Mouse (Mus musculus) CH12.LX (cell line): ENCODE results near the gene Neurod2. TPM values are rescaled to one million over a fixed set of nuclear protein-coding genes. Genes with fewer than 3 reads are reported as not detected.

Experiments
- DNase-seq: peaks from one replicate; pipeline ENCODE4 v3.0.0-alpha.2; 2013; ENCODE audit errors: extremely low read depth
- H3K27ac ChIP-seq: 2 replicates; pipeline ENCODE4 v1.5.1; 2012; ENCODE audit warnings: low read depth, mild to moderate bottlenecking, control low read depth, moderate library complexity; ENCODE audit not compliant: insufficient read depth
- H3K27me3 ChIP-seq: replicated peaks from 2 replicates; pipeline ENCODE3; 2012; ENCODE audit warnings: inconsistent platforms
- H3K36me3 ChIP-seq, 2 experiments: replicated peaks in 1 of 2; 2 replicates each; pipeline versions ENCODE3 to v1.6.1; 2012; ENCODE audit warnings: inconsistent platforms in 1 of 2, low read length in 1 of 2, mild to moderate bottlenecking in 1 of 2, mixed read lengths in 1 of 2, moderate library complexity in 1 of 2; ENCODE audit not compliant: control insufficient read depth in 1 of 2, insufficient read depth in 1 of 2
- H3K4me1 ChIP-seq, 2 experiments: 2 replicates each; pipeline ENCODE4 v1.6.1; 2012; ENCODE audit warnings: inconsistent platforms in 1 of 2, moderate library complexity in 1 of 2; ENCODE audit not compliant: insufficient read depth in 2 of 2, control insufficient read depth in 1 of 2
- H3K4me2 ChIP-seq: 2 replicates; pipeline ENCODE4 v1.6.1; 2012; ENCODE audit warnings: low read depth, mild to moderate bottlenecking, control low read depth; ENCODE audit not compliant: poor library complexity, insufficient read depth, severe bottlenecking
- H3K4me3 ChIP-seq, 3 experiments: fragments of 150-350 bp in 1 of 3; sonication (generic) in 1 of 3; replicated peaks in 1 of 3; 2 replicates each; pipeline versions ENCODE3 to v1.5.1; 2011 to 2012; ENCODE audit warnings: low read depth in 2 of 3, low read length in 2 of 3, mild to moderate bottlenecking in 2 of 3, moderate library complexity in 2 of 3, control low read depth in 1 of 3, improper control_type of control experiment in 1 of 3, inconsistent platforms in 1 of 3, mixed read lengths in 1 of 3; ENCODE audit not compliant: poor library complexity in 1 of 3
- H3K79me2 ChIP-seq: replicated peaks from 2 replicates; pipeline ENCODE4 v1.6.1; 2012; ENCODE audit warnings: mild to moderate bottlenecking, moderate library complexity; ENCODE audit not compliant: control insufficient read depth, poor library complexity, insufficient read depth, severe bottlenecking; ENCODE audit errors: extremely low read depth
- H3K9ac ChIP-seq: 2 replicates; pipeline ENCODE4 v1.6.1; 2012; ENCODE audit warnings: low read depth, mild to moderate bottlenecking, control low read depth, moderate library complexity; ENCODE audit not compliant: insufficient read depth
- H3K9me3 ChIP-seq: replicated peaks from 2 replicates; pipeline ENCODE3; 2012; ENCODE audit warnings: low read length, inconsistent platforms, mixed read lengths
- BHLHE40 ChIP-seq: IDR thresholded peaks from 2 replicates; pipeline ENCODE4 v1.6.1; 2011; ENCODE audit warnings: mild to moderate bottlenecking, low read depth, low read length, improper control_type of control experiment
- CHD1 ChIP-seq: IDR thresholded peaks from 2 replicates; pipeline ENCODE4 v1.6.1; 2012; ENCODE audit warnings: low read depth, low read length, improper control_type of control experiment, inconsistent platforms
- CHD2 ChIP-seq: IDR thresholded peaks from 2 replicates; pipeline ENCODE4 v1.6.1; 2011; ENCODE audit warnings: low read length, improper control_type of control experiment
- CTCF ChIP-seq, 2 experiments: IDR thresholded peaks in 1 of 2; conservative IDR thresholded peaks in 1 of 2; 2 replicates each; pipeline ENCODE4 v1.5.1; 2011 to 2012; ENCODE audit warnings: low read depth in 2 of 2, low read length in 2 of 2, improper control_type of control experiment in 1 of 2, inconsistent platforms in 1 of 2, mild to moderate bottlenecking in 1 of 2, moderate library complexity in 1 of 2
- E2F4 ChIP-seq: IDR thresholded peaks from 2 replicates; pipeline ENCODE4 v1.6.1; 2011; ENCODE audit warnings: low read depth, low read length, improper control_type of control experiment; ENCODE audit not compliant: insufficient replicate concordance
- ELF1 ChIP-seq: IDR thresholded peaks from 2 replicates; pipeline ENCODE4 v1.6.1; 2014; ENCODE audit warnings: low read depth, mild to moderate bottlenecking, inconsistent platforms, low read length, improper control_type of control experiment
- EP300 ChIP-seq: IDR thresholded peaks from 2 replicates; pipeline ENCODE4 v1.6.1; 2011; ENCODE audit warnings: low read length, improper control_type of control experiment
- ETS1 ChIP-seq: conservative IDR thresholded peaks from 2 replicates; pipeline ENCODE4 v1.6.1; 2012; ENCODE audit warnings: low read depth, mild to moderate bottlenecking, inconsistent platforms, low read length, improper control_type of control experiment, moderate library complexity
- GABPA ChIP-seq: IDR thresholded peaks from 2 replicates; pipeline ENCODE4 v1.6.1; 2012; ENCODE audit warnings: low read depth, low read length, improper control_type of control experiment, inconsistent platforms; ENCODE audit not compliant: insufficient replicate concordance
- HCFC1 ChIP-seq: IDR thresholded peaks from 2 replicates; pipeline ENCODE4 v1.6.1; 2012; ENCODE audit warnings: low read depth, mild to moderate bottlenecking, inconsistent platforms, low read length, improper control_type of control experiment
- IRF4 ChIP-seq: IDR thresholded peaks from 2 replicates; pipeline ENCODE4 v1.6.1; 2014; ENCODE audit warnings: low read depth, mild to moderate bottlenecking, inconsistent platforms, low read length, improper control_type of control experiment
- JUN ChIP-seq: IDR thresholded peaks from 2 replicates; pipeline ENCODE4 v1.6.1; 2011; ENCODE audit warnings: low read depth, mild to moderate bottlenecking, low read length, improper control_type of control experiment, moderate library complexity; ENCODE audit not compliant: insufficient read depth
- JUND ChIP-seq: conservative IDR thresholded peaks from 2 replicates; pipeline ENCODE4 v1.6.1; 2011; ENCODE audit warnings: low read depth, low read length, improper control_type of control experiment
- KAT2A ChIP-seq: IDR thresholded peaks from 2 replicates; pipeline ENCODE4 v1.6.1; 2012; ENCODE audit warnings: low read length, improper control_type of control experiment, inconsistent platforms; ENCODE audit not compliant: insufficient replicate concordance
- MAFK ChIP-seq: IDR thresholded peaks from 2 replicates; pipeline ENCODE4 v1.6.1; 2011; ENCODE audit warnings: low read length, improper control_type of control experiment; ENCODE audit not compliant: insufficient replicate concordance
- MAX ChIP-seq: IDR thresholded peaks from 2 replicates; pipeline ENCODE4 v1.6.1; 2011; ENCODE audit warnings: low read length, improper control_type of control experiment
- MAZ ChIP-seq: IDR thresholded peaks from 2 replicates; pipeline ENCODE4 v1.6.1; 2012; ENCODE audit warnings: low read depth, mild to moderate bottlenecking, inconsistent platforms, low read length, improper control_type of control experiment, moderate library complexity
- MEF2A ChIP-seq: IDR thresholded peaks from 2 replicates; pipeline ENCODE4 v1.6.1; 2014; ENCODE audit warnings: low read depth, mild to moderate bottlenecking, inconsistent platforms, low read length, improper control_type of control experiment, borderline replicate concordance
- MXI1 ChIP-seq: IDR thresholded peaks from 2 replicates; pipeline ENCODE4 v1.6.1; 2011; ENCODE audit warnings: mild to moderate bottlenecking, low read depth, low read length, improper control_type of control experiment
- MYC ChIP-seq: IDR thresholded peaks from 2 replicates; pipeline ENCODE4 v1.6.1; 2011; ENCODE audit warnings: low read depth, mild to moderate bottlenecking, improper control_type of control experiment, low read length
- NELFE ChIP-seq: IDR thresholded peaks from 2 replicates; pipeline ENCODE4 v1.6.1; 2011; ENCODE audit warnings: low read depth, low read length, improper control_type of control experiment
- NRF1 ChIP-seq: IDR thresholded peaks from 2 replicates; pipeline ENCODE4 v1.6.1; 2014; ENCODE audit warnings: low read depth, mild to moderate bottlenecking, inconsistent platforms, low read length, improper control_type of control experiment, moderate library complexity
- PAX5 ChIP-seq: IDR thresholded peaks from 2 replicates; pipeline ENCODE4 v1.6.1; 2012; ENCODE audit warnings: low read length, inconsistent platforms, mixed read lengths
- POLR2A ChIP-seq: IDR thresholded peaks from 2 replicates; pipeline ENCODE4 v1.6.1; 2011; ENCODE audit warnings: low read depth, mild to moderate bottlenecking, improper control_type of control experiment, low read length
- POLR2AphosphoS2 ChIP-seq: IDR thresholded peaks from 2 replicates; pipeline ENCODE4 v1.6.1; 2011; ENCODE audit warnings: low read depth, low read length, improper control_type of control experiment
- RAD21 ChIP-seq: IDR thresholded peaks from 2 replicates; pipeline ENCODE4 v1.6.1; 2011; ENCODE audit warnings: low read depth, mild to moderate bottlenecking, low read length, improper control_type of control experiment, moderate library complexity
- RCOR1 ChIP-seq: conservative IDR thresholded peaks from 2 replicates; pipeline ENCODE4 v1.6.1; 2012; ENCODE audit warnings: low read depth, mild to moderate bottlenecking, inconsistent platforms, low read length, improper control_type of control experiment
- SIN3A ChIP-seq: IDR thresholded peaks from 2 replicates; pipeline ENCODE4 v1.6.1; 2012; ENCODE audit warnings: low read length, improper control_type of control experiment, inconsistent platforms
- SMC3 ChIP-seq: IDR thresholded peaks from 2 replicates; pipeline ENCODE4 v1.6.1; 2011; ENCODE audit warnings: low read depth, low read length, improper control_type of control experiment
- TBP ChIP-seq: conservative IDR thresholded peaks from 2 replicates; pipeline ENCODE4 v1.6.1; 2011; ENCODE audit warnings: low read depth, low read length, improper control_type of control experiment
- TCF12 ChIP-seq: IDR thresholded peaks from 2 replicates; pipeline ENCODE4 v1.6.1; 2014; ENCODE audit warnings: low read depth, mild to moderate bottlenecking, inconsistent platforms, low read length, improper control_type of control experiment
- UBTF ChIP-seq: IDR thresholded peaks from 2 replicates; pipeline ENCODE4 v1.6.1; 2012; ENCODE audit warnings: low read depth, mild to moderate bottlenecking, inconsistent platforms, low read length, improper control_type of control experiment, moderate library complexity
- USF1 ChIP-seq: IDR thresholded peaks from 2 replicates; pipeline ENCODE4 v1.6.1; 2014; ENCODE audit warnings: low read depth, mild to moderate bottlenecking, inconsistent platforms, low read length, improper control_type of control experiment
- USF2 ChIP-seq: conservative IDR thresholded peaks from 2 replicates; pipeline ENCODE4 v1.6.1; 2011; ENCODE audit warnings: low read depth, low read length, improper control_type of control experiment
- ZKSCAN1 ChIP-seq: IDR thresholded peaks from 2 replicates; pipeline ENCODE4 v1.6.1; 2012; ENCODE audit warnings: low read depth, inconsistent platforms, low read length, improper control_type of control experiment, borderline replicate concordance
- ZMIZ1 ChIP-seq: IDR thresholded peaks from 2 replicates; pipeline ENCODE4 v1.6.1; 2012; ENCODE audit warnings: low read depth, mild to moderate bottlenecking, inconsistent platforms, low read length, improper control_type of control experiment
- ZNF384 ChIP-seq: IDR thresholded peaks from 2 replicates; pipeline ENCODE4 v1.6.1; 2012; ENCODE audit warnings: low read depth, low read length, improper control_type of control experiment, inconsistent platforms
- dilution Hi-C: fragments of 300-500 bp; cut with MboI; formaldehyde crosslinking; loops from 2 replicates; pipeline ENCODE4 v1.14.3; 2020; ENCODE audit warnings: low sequenced_read_pairs; ENCODE audit not compliant: extremely low pct_unique_long_range_greater_than_20kb, extremely low pct_ligation_motif_present
- in situ Hi-C: fragments of 300-500 bp; cut with MboI; formaldehyde crosslinking; loops from 3 replicates; pipeline ENCODE4 v1.14.3; 2019; ENCODE audit warnings: low sequenced_read_pairs, low pct_ligation_motif_present, low pct_unique_long_range_greater_than_20kb, mixed read lengths
- polyA plus RNA-seq: library from polyadenylated mRNA; unstranded; fragments of >175 nt; gene quantifications from 2 replicates; pipeline ENCODE4 v1.2.1, GENCODE M21; 2012; ENCODE audit warnings: low read depth; ENCODE audit not compliant: insufficient read length
- total RNA-seq, 2 experiments: library from RNA; depleted of rRNA; stranded (reverse); fragments of 300-350 nt in 1 of 2; fragments of >200 nt in 1 of 2; gene quantifications; 2 replicates each; pipeline ENCODE4 v1.2.3; 2012 to 2014

Gene Neurod2
- total and polyA plus RNA-seq, 3 experiments, result not detected

GRCm38 (mm10) chr11:98342000-98342945, 12.8 kb upstream of the Neurod2 start:
- H3K4me3 ChIP-seq, result peak overlapping the region in 1 of 3 experiments; percentile 27
- no peaks in the 10 kb centered on the region for H3K36me3 ChIP-seq
- in situ Hi-C loops (loop anchor here (5.0 to 25.0 kb wide), 2 partner anchors 75 to 295 kb away; partner anchors contain the start of genes Gm12355, Gsdma2 and Gsdma3), dilution Hi-C loops (no loop called here)
- H3K79me2 ChIP-seq, result no peaks in the 10 kb centered on the region
- H3K9me3 ChIP-seq, result no peaks in the 10 kb centered on the region
- peaks cover 68% of the 10 kb centered on the region for H3K27me3 ChIP-seq
- peaks cover 14 to 39% of the 10 kb centered on the region in 2 experiments for H3K4me1 ChIP-seq
- DNase-seq, result peak; percentile 92
- H3K27ac ChIP-seq, result no peak overlapping the region
- peak overlapping the region; percentile 26 for H3K4me2 ChIP-seq
- no peak overlapping the region for H3K9ac ChIP-seq
- TF ChIP-seq CTCF (conservative IDR thresholded peaks at IDR 0.05 in 1 of 2, IDR thresholded peaks at IDR 0.05 in 1 of 2; ENCODE audit: low read depth in 2 of 2, low read length in 2 of 2), result peak; percentile 91 to 100
- no peak for TF ChIP-seq CHD1
- TF ChIP-seq EP300, result peak; percentile 65
- peak; percentile 97; the same call in 1 of the 2 replicates for TF ChIP-seq NELFE
- 0 out of 2 replicates have a peak, but pooled peaks have one; percentile 16 for TF ChIP-seq MAFK
- TF ChIP-seq E2F4, result peak; percentile 75; the same call in 1 of the 2 replicates
- peak; percentile 59 for TF ChIP-seq HCFC1
- no peak for TF ChIP-seq USF2
- TF ChIP-seq MXI1, result peak; percentile 29; the same call in 1 of the 2 replicates
- peak; percentile 95 for TF ChIP-seq MAZ
- TF ChIP-seq NRF1, result peak; percentile 60
- TF ChIP-seq JUND, result no peak
- 0 out of 2 replicates have a peak, but pooled peaks have one; percentile 21 for TF ChIP-seq ETS1
- peak; percentile 56; the same call in 1 of the 2 replicates for TF ChIP-seq MAX
- 0 out of 2 replicates have a peak, but pooled peaks have one; percentile 35 for TF ChIP-seq UBTF
- TF ChIP-seq MYC, result peak; percentile 62; the same call in 1 of the 2 replicates
- peak; percentile 87 for TF ChIP-seq TCF12
- TF ChIP-seq SMC3, result peak; percentile 98
- TF ChIP-seq SIN3A, result peak; percentile 67; the same call in 1 of the 2 replicates
- TF ChIP-seq ZKSCAN1, result no peak
- peak; percentile 90 for TF ChIP-seq IRF4
- peak; percentile 60; the same call in 1 of the 2 replicates for TF ChIP-seq RCOR1
- TF ChIP-seq MEF2A, result peak; percentile 79
- peak; percentile 73 for TF ChIP-seq BHLHE40
- TF ChIP-seq POLR2AphosphoS2, result no peak
- no peak for TF ChIP-seq ZMIZ1
- peak; percentile 46 for TF ChIP-seq POLR2A
- peak; percentile 98 for TF ChIP-seq RAD21
- peak; percentile 96 for TF ChIP-seq CHD2
- TF ChIP-seq TBP, result no peak
- 0 out of 2 replicates have a peak, but pooled peaks have one; percentile 61 for TF ChIP-seq KAT2A
- no peak for TF ChIP-seq PAX5
- peak; percentile 66 for TF ChIP-seq ELF1
- peak; percentile 5; the same call in 1 of the 2 replicates for TF ChIP-seq JUN
- TF ChIP-seq GABPA, result no peak
- TF ChIP-seq USF1, result no peak
- TF ChIP-seq ZNF384, result peak; percentile 74
